Mouse (Mus musculus) layer of hippocampus, adult 9-10 months (tissue): ENCODE measurements around the gene Trim34a.
"Not testable (repeated sequence)": the region's sequence is repeated elsewhere in the genome, so short reads cannot be mapped to it uniquely, and the experiment has no call there.

ENCODE experiments used
- DNase-seq: peaks from one replicate; pipeline ENCODE4 v3.0.0; 2022; ENCODE audit warnings: low spot score

The Trim34a gene

GRCm38 (mm10) chr7:104244287-104245181, at the start of gene Trim34a:
Trim34a (plus strand) TSS chr7:104244457.
- DNase-seq = peak; percentile 21

GRCm38 (mm10) chr7:104195885-104196284, 48.4 kb upstream of the Trim34a start, which contains the start of gene Olfr649:
Olfr649 (minus strand) TSS chr7:104195985.
- no peak for DNase-seq

GRCm38 (mm10) chr7:104199822-104200221, 44.4 kb upstream of the Trim34a start:
- peak; percentile 9 for DNase-seq

- no peak for DNase-seq
Observed at GRCm38 (mm10) chr7:104206197-104206596, 38.1 kb upstream of the Trim34a start.

- no peak for DNase-seq
Observed at GRCm38 (mm10) chr7:104216011-104216535, 28.2 kb upstream of the Trim34a start.

- no peak for DNase-seq
Observed at GRCm38 (mm10) chr7:104217881-104218280, 26.4 kb upstream of the Trim34a start.

- no peak for DNase-seq
Observed at GRCm38 (mm10) chr7:104218701-104219569, 25.3 kb upstream of the Trim34a start, which contains the start of gene Trim6. Trim6 (plus strand) TSS chr7:104218793.

GRCm38 (mm10) chr7:104231203-104231602, 13.1 kb upstream of the Trim34a start:
- no peak for DNase-seq

GRCm38 (mm10) chr7:104240857-104241256, 3.4 kb upstream of the Trim34a start:
- DNase-seq = no peak

GRCm38 (mm10) chr7:104243616-104244015, 641 bp upstream of the Trim34a start:
- no peak for DNase-seq

- not testable (repeated sequence) for DNase-seq
Observed at GRCm38 (mm10) chr7:104260380-104260779, 16.1 kb downstream of the Trim34a start.

GRCm38 (mm10) chr7:104265335-104265734, 21.1 kb downstream of the Trim34a start:
- DNase-seq = not testable (repeated sequence)

GRCm38 (mm10) chr7:104279361-104279760, 35.1 kb downstream of the Trim34a start:
- DNase-seq = not testable (repeated sequence)

GRCm38 (mm10) chr7:104287576-104288443, 43.6 kb downstream of the Trim34a start, which contains the start of gene Trim5:
Trim5 (minus strand) TSS chr7:104288094.
- DNase-seq = not testable (repeated sequence)

GRCm38 (mm10) chr7:104290641-104291040, 46.4 kb downstream of the Trim34a start:
- no peak for DNase-seq

GRCm38 (mm10) chr7:104291638-104292400, 47.6 kb downstream of the Trim34a start:
- DNase-seq = no peak
